Mouse (Mus musculus): ENCODE data around the gene Ifnar2. TPM values are rescaled to one million over a fixed set of nuclear protein-coding genes. Genes with fewer than 3 reads are reported as not detected.
A peak's percentile ranks its signal among the peaks of the same experiment; 100 is the strongest.

Gene Ifnar2
- total and polyA plus RNA-seq, 2 experiments from 2014 or later: 31.0 to 49.8 TPM

DNA sequence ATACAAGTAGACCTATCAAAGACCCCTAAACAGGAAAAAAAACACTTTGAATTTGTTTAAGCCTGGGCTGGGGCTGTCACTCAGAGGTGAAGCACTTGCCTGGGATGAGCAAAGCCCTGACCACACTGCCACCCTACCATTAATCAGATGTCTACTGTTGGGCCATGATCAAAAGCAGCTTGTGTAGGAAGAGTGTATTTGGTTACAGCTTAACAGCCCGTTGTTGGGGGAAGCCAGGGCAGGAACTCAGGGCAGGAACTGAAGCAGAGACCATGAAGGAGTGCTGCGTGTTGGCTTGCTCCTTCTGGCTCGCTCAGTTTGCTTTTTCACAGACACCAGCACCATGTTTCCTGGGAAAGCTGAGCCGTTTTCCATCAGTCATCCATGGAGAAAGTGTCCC is 54.0 kb downstream of the Ifnar2 start:
- no peak overlapping the region for H3K9ac ChIP-seq (replicated peaks; ENCODE audit: low read depth, low read length)
- no peak overlapping the region for H3K4me3 ChIP-seq (ENCODE audit: low read depth, low read length)
- no peak for DNase-seq (ENCODE audit: low spot score)
- ATAC-seq (ENCODE audit: insufficient read depth, low read depth): no peak
- H3K27ac ChIP-seq (ENCODE audit: low read depth): no peak overlapping the region
- TF ChIP-seq EP300 (IDR thresholded peaks at IDR 0.05; ENCODE audit: low read depth) (no peak), CTCF (IDR thresholded peaks at IDR 0.05; ENCODE audit: low read depth) (no peak)
- peaks cover 8% of the 10 kb centered on the region; the same call in 1 of the 2 replicates for H3K9me3 ChIP-seq (replicated peaks; ENCODE audit: control insufficient read depth, low read length)
- H3K4me2 ChIP-seq (ENCODE audit: low read depth, low read length): no peak overlapping the region
- WGBS: 88% methylated on average over 4 of the region's 4 CpGs
- H3K4me1 ChIP-seq (ENCODE audit: control insufficient read depth, insufficient read depth): no peaks in the 10 kb centered on the region
- H3K27me3 ChIP-seq (ENCODE audit: control insufficient read depth, insufficient read depth, low read length): no peaks in the 10 kb centered on the region
- H3K36me3 ChIP-seq (replicated peaks; ENCODE audit: control insufficient read depth, insufficient read depth, low read length): peaks cover 59% of the 10 kb centered on the region

DNA sequence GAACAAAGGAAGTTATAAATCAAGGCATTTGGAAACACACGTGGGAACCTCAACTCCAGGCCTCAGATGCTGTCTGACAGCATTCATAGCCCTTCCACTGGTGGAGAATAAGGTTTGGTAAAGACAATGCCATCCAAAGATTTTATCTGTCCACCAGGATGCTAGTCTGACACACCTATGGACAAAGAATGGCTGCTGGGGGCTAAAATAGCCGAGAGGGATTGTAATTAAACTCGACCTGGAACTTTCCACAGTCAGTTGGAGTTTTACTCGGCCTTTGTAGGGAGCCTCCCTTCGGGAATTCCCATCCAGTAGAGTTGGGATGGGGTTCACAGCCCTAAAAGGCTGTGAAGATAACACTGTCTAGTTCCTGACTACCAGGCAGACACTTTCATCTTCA is 54.9 kb downstream of the Ifnar2 start:
- ATAC-seq (ENCODE audit: insufficient read depth, low read depth) (no peak), DNase-seq (ENCODE audit: low spot score) (no peak)
- Histone ChIP-seq H3K4me1 (ENCODE audit: control insufficient read depth, insufficient read depth) (no peaks in the 10 kb centered on the region), H3K4me3 (ENCODE audit: low read depth, low read length) (no peak overlapping the region), H3K27ac (ENCODE audit: low read depth) (no peak overlapping the region), H3K9me3 (replicated peaks; ENCODE audit: control insufficient read depth, low read length) (peaks cover 8% of the 10 kb centered on the region; the same call in 1 of the 2 replicates), H3K9ac (replicated peaks; ENCODE audit: low read depth, low read length) (no peak overlapping the region), H3K4me2 (ENCODE audit: low read depth, low read length) (no peak overlapping the region), H3K36me3 (replicated peaks; ENCODE audit: control insufficient read depth, insufficient read depth, low read length) (peaks cover 51% of the 10 kb centered on the region), H3K27me3 (ENCODE audit: control insufficient read depth, insufficient read depth, low read length) (no peaks in the 10 kb centered on the region)
- WGBS: 55% methylated on average over 5 of the region's 5 CpGs
- no peak for TF ChIP-seq EP300 (IDR thresholded peaks at IDR 0.05; ENCODE audit: low read depth)
- TF ChIP-seq CTCF (IDR thresholded peaks at IDR 0.05; ENCODE audit: low read depth): no peak

DNA sequence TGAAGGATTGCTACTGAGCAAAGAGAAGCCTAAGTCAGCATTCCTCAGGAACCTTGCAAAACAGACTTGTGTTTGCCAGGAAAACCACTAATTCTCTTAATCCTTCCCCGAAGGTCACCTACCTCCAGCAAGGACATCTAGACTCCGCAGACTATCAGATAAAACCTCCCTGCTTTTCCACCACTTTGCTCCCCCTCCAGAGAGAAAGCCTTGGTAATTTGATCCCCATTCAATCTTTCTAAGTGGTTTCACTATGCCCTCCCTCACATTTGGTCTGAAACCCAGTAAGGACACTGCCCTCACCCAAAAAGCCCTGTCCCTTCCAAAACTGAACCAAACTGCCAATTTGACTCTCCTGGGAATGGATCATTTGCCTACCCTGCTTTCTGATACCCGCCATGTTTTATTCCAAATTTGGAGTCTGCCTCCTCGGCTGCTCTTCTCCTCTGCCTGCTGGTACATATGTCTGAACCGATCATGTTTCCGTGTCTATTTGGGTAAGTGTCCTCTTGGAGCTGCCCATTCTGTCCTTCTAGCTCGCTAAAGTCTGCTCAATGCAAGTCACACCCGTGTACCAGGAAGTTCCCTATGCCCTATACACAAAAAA is 55.8 kb downstream of the Ifnar2 start:
- ATAC-seq (ENCODE audit: insufficient read depth, low read depth): no peak
- TF ChIP-seq EP300 (IDR thresholded peaks at IDR 0.05; ENCODE audit: low read depth) (no peak), CTCF (IDR thresholded peaks at IDR 0.05; ENCODE audit: low read depth) (no peak)
- Histone ChIP-seq H3K9ac (replicated peaks; ENCODE audit: low read depth, low read length) (no peak overlapping the region), H3K4me3 (ENCODE audit: low read depth, low read length) (no peak overlapping the region), H3K36me3 (replicated peaks; ENCODE audit: control insufficient read depth, insufficient read depth, low read length) (peaks cover 42% of the 10 kb centered on the region), H3K27me3 (ENCODE audit: control insufficient read depth, insufficient read depth, low read length) (no peaks in the 10 kb centered on the region), H3K4me1 (ENCODE audit: control insufficient read depth, insufficient read depth) (peaks cover 4% of the 10 kb centered on the region; the same call in 1 of the 2 replicates), H3K4me2 (ENCODE audit: low read depth, low read length) (no peak overlapping the region), H3K27ac (ENCODE audit: low read depth) (no peak overlapping the region), H3K9me3 (replicated peaks; ENCODE audit: control insufficient read depth, low read length) (peaks cover 8% of the 10 kb centered on the region; the same call in 1 of the 2 replicates)
- 70% methylated on average over 8 of the region's 8 CpGs for WGBS
- DNase-seq (ENCODE audit: low spot score): no peak

DNA sequence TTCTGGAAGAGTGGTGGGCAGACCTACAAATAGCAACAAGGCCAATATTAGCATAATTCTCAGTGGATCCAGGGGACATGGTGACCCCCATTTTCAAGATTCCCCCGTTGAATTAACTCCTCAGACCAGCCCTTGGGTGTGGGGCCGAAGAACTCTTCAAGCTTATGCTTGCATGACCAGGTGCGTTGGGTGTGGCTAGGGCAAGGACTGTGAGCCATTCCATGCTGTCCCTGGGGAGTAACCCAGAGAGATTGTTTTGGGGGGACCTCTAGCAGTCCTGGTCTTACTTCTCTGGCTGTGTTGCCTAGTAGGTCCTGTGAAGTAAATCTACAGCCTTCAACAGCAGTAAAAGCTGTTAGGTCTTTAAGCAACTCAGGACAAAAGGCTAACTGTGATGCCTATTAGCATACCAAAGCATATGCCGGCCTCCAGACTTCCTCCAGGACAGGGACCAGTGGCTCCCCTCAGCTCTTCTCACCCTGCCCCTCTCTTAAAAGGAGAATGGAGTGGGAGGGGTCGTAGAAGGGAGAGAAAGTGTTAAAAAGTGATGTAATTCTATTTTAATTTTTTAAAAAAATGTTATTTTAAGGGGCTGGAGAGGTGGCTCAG is 60.2 kb downstream of the Ifnar2 start:
- ATAC-seq (ENCODE audit: insufficient read depth, low read depth) (no peak), DNase-seq (ENCODE audit: low spot score) (no peak)
- Histone ChIP-seq H3K4me3 (ENCODE audit: low read depth, low read length) (no peak overlapping the region), H3K4me2 (ENCODE audit: low read depth, low read length) (no peak overlapping the region), H3K27me3 (ENCODE audit: control insufficient read depth, insufficient read depth, low read length) (no peaks in the 10 kb centered on the region), H3K9me3 (replicated peaks; ENCODE audit: control insufficient read depth, low read length) (peaks cover 8% of the 10 kb centered on the region; the same call in 1 of the 2 replicates), H3K36me3 (replicated peaks; ENCODE audit: control insufficient read depth, insufficient read depth, low read length) (no peaks in the 10 kb centered on the region), H3K27ac (ENCODE audit: low read depth) (no peak overlapping the region), H3K4me1 (ENCODE audit: control insufficient read depth, insufficient read depth) (peaks cover 9% of the 10 kb centered on the region), H3K9ac (replicated peaks; ENCODE audit: low read depth, low read length) (no peak overlapping the region)
- WGBS: 64% methylated on average over 5 of the region's 5 CpGs
- TF ChIP-seq CTCF (IDR thresholded peaks at IDR 0.05; ENCODE audit: low read depth) (no peak), EP300 (IDR thresholded peaks at IDR 0.05; ENCODE audit: low read depth) (no peak)

DNA sequence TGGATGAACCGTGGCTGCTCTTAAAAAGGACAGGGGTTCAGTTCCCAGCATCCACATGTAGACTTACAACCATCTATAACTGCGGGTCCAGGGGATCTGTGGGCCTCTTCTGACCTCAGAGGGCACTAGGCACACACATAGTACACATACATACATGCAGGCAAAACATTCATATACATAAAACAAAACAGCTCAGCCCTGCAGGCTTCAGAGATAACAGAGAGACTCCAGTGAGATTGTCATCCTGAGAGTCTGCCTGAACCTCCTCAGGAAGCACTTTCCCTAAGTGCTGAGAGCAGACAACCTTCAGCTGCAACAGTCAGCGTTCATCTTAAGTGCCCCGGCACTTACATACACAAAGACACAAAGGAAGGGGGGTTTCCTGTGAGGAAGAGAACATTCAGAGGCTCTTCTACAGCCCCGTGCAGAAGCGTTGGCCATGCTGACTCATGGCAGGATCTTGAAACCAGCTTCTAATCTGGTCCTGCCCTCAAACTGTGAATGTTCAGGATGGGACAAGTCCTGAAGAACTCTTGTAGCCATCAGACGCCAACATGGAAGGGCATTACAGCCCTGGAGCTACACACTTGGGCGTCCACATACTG is 60.8 kb downstream of the Ifnar2 start:
- no peak overlapping the region for H3K27ac ChIP-seq (ENCODE audit: low read depth)
- ATAC-seq (ENCODE audit: insufficient read depth, low read depth) (peak; percentile 55; the same call in 1 of the 2 replicates), DNase-seq (ENCODE audit: low spot score) (peak; percentile 24)
- peaks cover 9% of the 10 kb centered on the region for H3K4me1 ChIP-seq (ENCODE audit: control insufficient read depth, insufficient read depth)
- 42% methylated on average over 8 of the region's 8 CpGs for WGBS
- H3K9me3 ChIP-seq (replicated peaks; ENCODE audit: control insufficient read depth, low read length): peaks cover 8% of the 10 kb centered on the region; the same call in 1 of the 2 replicates
- TF ChIP-seq CTCF (IDR thresholded peaks at IDR 0.05; ENCODE audit: low read depth) (no peak), EP300 (IDR thresholded peaks at IDR 0.05; ENCODE audit: low read depth) (no peak)
- H3K9ac ChIP-seq (replicated peaks; ENCODE audit: low read depth, low read length): no peak overlapping the region
- no peaks in the 10 kb centered on the region for H3K36me3 ChIP-seq (replicated peaks; ENCODE audit: control insufficient read depth, insufficient read depth, low read length)
- no peak overlapping the region for H3K4me2 ChIP-seq (ENCODE audit: low read depth, low read length)
- no peak overlapping the region for H3K4me3 ChIP-seq (ENCODE audit: low read depth, low read length)
- no peaks in the 10 kb centered on the region for H3K27me3 ChIP-seq (ENCODE audit: control insufficient read depth, insufficient read depth, low read length)
